Mouse (Mus musculus) C2C12 (cell line): ENCODE results near the gene Ano1.

Experiments
- CEBPB ChIP-seq: IDR thresholded peaks from one replicate; pipeline ENCODE4 v1.6.1; 2011; ENCODE audit warnings: low read depth, mild to moderate bottlenecking, control low read depth, moderate library complexity
- CTCF ChIP-seq: IDR thresholded peaks from one replicate; pipeline ENCODE4 v1.5.1; 2011; ENCODE audit not compliant: control insufficient read depth, insufficient read depth, insufficient read length
- MYOG ChIP-seq: IDR thresholded peaks from one replicate; pipeline ENCODE4 v1.6.1; 2011; ENCODE audit not compliant: control insufficient read depth, insufficient read length; ENCODE audit errors: extremely low read depth
- USF1 ChIP-seq: IDR thresholded peaks from one replicate; pipeline ENCODE4 v1.6.1; 2011; ENCODE audit warnings: low read depth, mild to moderate bottlenecking, control low read depth, moderate library complexity

DNA sequence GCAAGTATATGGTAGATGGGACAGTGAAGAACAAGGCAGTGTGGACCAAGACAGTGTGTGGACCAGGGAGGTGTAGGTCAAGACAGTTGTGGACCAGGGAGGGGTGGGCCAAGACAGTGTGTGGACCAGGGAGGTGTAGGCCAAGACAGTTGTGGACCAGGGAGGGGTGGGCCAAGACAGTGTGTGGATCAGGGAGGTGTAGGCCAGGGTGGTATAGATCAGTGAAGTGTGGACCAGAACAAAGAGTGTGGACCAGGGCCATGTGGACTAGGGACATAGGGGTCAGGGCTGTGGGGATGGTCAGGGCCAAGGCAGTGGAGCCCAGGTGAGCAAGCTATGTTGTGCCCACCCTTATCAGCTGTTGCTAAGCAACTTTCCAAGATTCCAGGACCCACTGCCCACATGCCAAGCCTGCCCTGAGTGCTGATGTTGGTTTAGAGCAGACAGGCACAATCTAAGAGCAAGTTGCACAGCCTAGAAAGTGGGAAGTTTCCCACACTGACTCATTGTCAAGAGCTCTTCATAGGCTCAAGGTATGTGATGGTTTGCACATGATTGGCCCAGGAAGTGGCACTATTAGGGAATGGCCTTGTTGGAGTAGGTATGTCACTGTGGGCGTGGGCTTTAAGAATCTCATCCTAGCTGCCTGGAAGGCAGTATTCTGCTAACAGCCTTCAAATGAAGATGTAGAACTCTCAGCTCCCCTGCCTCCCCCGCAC lies 64.0 kb downstream of the Ano1 start:
- TF ChIP-seq CTCF = no peak
- no peak for TF ChIP-seq MYOG
- no peak for TF ChIP-seq USF1
- TF ChIP-seq CEBPB = no peak
